In the genomic region with DNA sequence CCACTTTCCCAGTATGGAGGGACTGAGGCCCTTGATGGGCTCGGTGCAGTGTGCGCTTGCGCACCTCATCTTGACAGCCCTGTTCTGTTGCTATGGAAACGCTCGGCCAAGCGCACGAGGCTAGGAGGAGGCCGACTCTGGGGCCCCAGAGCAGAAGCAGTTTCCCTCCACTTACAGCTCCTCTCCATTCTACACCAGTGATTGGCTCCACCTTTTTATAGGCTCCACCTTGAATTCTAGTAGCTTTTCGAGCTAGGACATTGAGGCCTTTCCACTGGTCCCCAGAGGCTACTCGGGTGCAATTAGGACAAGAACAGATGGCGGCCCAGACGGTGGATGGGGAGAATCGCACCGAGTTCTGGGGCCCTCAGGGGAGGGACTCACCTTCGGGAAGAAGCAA, we compare ENCODE assay signal across 10 mouse cellular contexts. TPM values are rescaled to one million over a fixed set of nuclear protein-coding genes. Genes with fewer than 3 reads are reported as not detected.
DNase-seq lines count a peak whose midpoint lies in the region; ATAC-seq and TF ChIP-seq lines count a peak whose summit lies in the region.
"Had no signal": no experiment of that assay in that cellular context is flagged by ENCODE, and none has a peak within 500 bp of the region (broad histone marks: within the 10 kb centered on the region; RNA-seq: fewer than 3 reads in every experiment).

No protein-coding gene starts in this region.

- H3K27me3 ChIP-seq in lung, embryonic 14.5 days (ENCODE audit: insufficient read depth, low read length): peaks cover 62% of the 10 kb centered on the region
- 0 out of 2 replicates have a peak, but pooled peaks cover 13% of the 10 kb centered on the region for H3K27me3 ChIP-seq in neural tube, embryonic 15.5 days (replicated peaks)
- peaks cover 88% of the 10 kb centered on the region for H3K27me3 ChIP-seq in heart, embryonic 12.5 days (replicated peaks)

- no peak overlapping the region for H3K9ac ChIP-seq in lung, embryonic 14.5 days
- H3K9ac ChIP-seq in neural tube, embryonic 15.5 days (replicated peaks): peak overlapping the region; percentile 99
- no peak overlapping the region for H3K9ac ChIP-seq in heart, embryonic 12.5 days

- H3K27ac ChIP-seq in lung, embryonic 14.5 days (ENCODE audit: low read depth): no peak overlapping the region
- no peak overlapping the region for H3K27ac ChIP-seq in cortical plate, adult 2 months (ENCODE audit: insufficient read depth, low read length)
- H3K27ac ChIP-seq in neural tube, embryonic 15.5 days (replicated peaks): peak overlapping the region; percentile 96
- H3K27ac ChIP-seq in heart, embryonic 12.5 days (ENCODE audit: poor library complexity, severe bottlenecking): no peak overlapping the region

- H3K4me2 ChIP-seq in lung, embryonic 14.5 days: no peak overlapping the region
- peak overlapping the region; percentile 90 for H3K4me2 ChIP-seq in neural tube, embryonic 15.5 days
- no peak overlapping the region for H3K4me2 ChIP-seq in heart, embryonic 12.5 days

- no peaks in the 10 kb centered on the region for H3K9me3 ChIP-seq in lung, embryonic 14.5 days (ENCODE audit: low read depth, low read length)
- no peaks in the 10 kb centered on the region for H3K9me3 ChIP-seq in neural tube, embryonic 15.5 days (replicated peaks)
- H3K9me3 ChIP-seq in heart, embryonic 12.5 days (replicated peaks): no peaks in the 10 kb centered on the region

- H3K36me3 ChIP-seq in lung, embryonic 14.5 days (ENCODE audit: insufficient read depth): no peaks in the 10 kb centered on the region
- peaks cover 23% of the 10 kb centered on the region for H3K36me3 ChIP-seq in neural tube, embryonic 15.5 days
- H3K36me3 ChIP-seq in heart, embryonic 12.5 days: no peaks in the 10 kb centered on the region

- WGBS in lung, embryonic 14.5 days: under 1% methylated on average over 15 of the region's 15 CpGs
- under 1% methylated on average over 15 of the region's 15 CpGs for WGBS in neural tube, embryonic 15.5 days
- 3% methylated on average over 15 of the region's 15 CpGs for WGBS in heart, embryonic 12.5 days

- TF ChIP-seq POLR2A in cortical plate, adult 2 months (IDR thresholded peaks at IDR 0.05; ENCODE audit: extremely low read depth, insufficient read depth, low read length): 0 out of 2 replicates have a peak, but pooled peaks have one; percentile 12

- peak; percentile 69 for DNase-seq in lung, embryonic 14.5 days
- DNase-seq in lung, adult 18-20 months: no peak
- DNase-seq in induced T-regulatory cell, adult 2 months (ENCODE audit: low read depth): peak; percentile 48
- DNase-seq in adrenal gland, postnatal 10 days: no peak
- no peak for DNase-seq in gastrocnemius, postnatal 10 days

- no peak overlapping the region for H3K4me3 ChIP-seq in lung, embryonic 14.5 days (ENCODE audit: low read depth, low read length)
- peak overlapping the region; percentile 63 for H3K4me3 ChIP-seq in cortical plate, adult 2 months (ENCODE audit: insufficient read depth, low read length)
- peak overlapping the region; percentile 85 for H3K4me3 ChIP-seq in neural tube, embryonic 15.5 days (replicated peaks)
- no peak overlapping the region for H3K4me3 ChIP-seq in heart, embryonic 12.5 days

- peak; percentile 63 for ATAC-seq in lung, embryonic 14.5 days (ENCODE audit: insufficient read depth)
- ATAC-seq in neural tube, embryonic 15.5 days (ENCODE audit: low FRiP score): peak; percentile 62
- ATAC-seq in heart, embryonic 12.5 days (ENCODE audit: insufficient number of reproducible peaks, low FRiP score): no peak

- no peaks in the 10 kb centered on the region for H3K4me1 ChIP-seq in lung, embryonic 14.5 days (ENCODE audit: insufficient read depth)
- peaks cover 11% of the 10 kb centered on the region for H3K4me1 ChIP-seq in cortical plate, adult 2 months (ENCODE audit: control insufficient read depth, insufficient read depth, low read length)
- peaks cover 34% of the 10 kb centered on the region for H3K4me1 ChIP-seq in neural tube, embryonic 15.5 days
- H3K4me1 ChIP-seq in heart, embryonic 12.5 days (replicated peaks): peaks cover 12% of the 10 kb centered on the region

- no peak for TF ChIP-seq CTCF in lung, embryonic 14.5 days (IDR thresholded peaks at IDR 0.05; ENCODE audit: low read depth)
- no peak for TF ChIP-seq CTCF in cortical plate, adult 2 months (IDR thresholded peaks at IDR 0.05; ENCODE audit: extremely low read depth, insufficient read depth, low read length)

RNA-seq across cellular contexts. Expression of gene Mast1, which starts 2.3 kb away (rescaled TPM):
- 0.30 and 0.39 TPM in 2 replicates for polyA plus RNA-seq in lung, embryonic 14.5 days (2014; fragmentation: Nextera tagmentation; extraction: Ambion mirVana)
- 76.0 and 79.7 TPM in 2 replicates for polyA plus RNA-seq in cortical plate, adult 2 months (2012; rRNA removed)
- polyA plus RNA-seq in neural tube, embryonic 15.5 days (2015; fragmentation: Nextera tagmentation; extraction: Ambion mirVana): 60.7 and 74.7 TPM in 2 replicates
- total RNA-seq in adrenal gland, postnatal 10 days (2021): 1 to 10 TPM; 2.3 to 4.2 TPM
- total RNA-seq in gastrocnemius, postnatal 10 days (2021): under 1 TPM; 0.20 to 0.45 TPM
- polyA plus RNA-seq in heart, embryonic 12.5 days (2016; fragmentation: Nextera tagmentation; extraction: Ambion mirVana): 0.13 and 0.24 TPM in 2 replicates

RNA-seq across cellular contexts. Expression of gene Rtbdn, which starts 11.9 kb away (rescaled TPM):
- not detected in 2 replicates for polyA plus RNA-seq in lung, embryonic 14.5 days (2014; fragmentation: Nextera tagmentation; extraction: Ambion mirVana)
- polyA plus RNA-seq in cortical plate, adult 2 months (2012; rRNA removed): 6.0 and 6.1 TPM in 2 replicates
- 3.0 and 3.8 TPM in 2 replicates for polyA plus RNA-seq in neural tube, embryonic 15.5 days (2015; fragmentation: Nextera tagmentation; extraction: Ambion mirVana)
- under 1 TPM in 1 of 2 experiments, not detected in 1; 0.21 TPM for total RNA-seq in adrenal gland, postnatal 10 days (2021)
- total RNA-seq in gastrocnemius, postnatal 10 days (2021): not detected
- polyA plus RNA-seq in heart, embryonic 12.5 days (2016; fragmentation: Nextera tagmentation; extraction: Ambion mirVana): 0.20 and 0.31 TPM in 2 replicates

RNA-seq across cellular contexts. Expression of gene Dnase2a, which starts 26.5 kb away (rescaled TPM):
- polyA plus RNA-seq in lung, embryonic 14.5 days (2014; fragmentation: Nextera tagmentation; extraction: Ambion mirVana): 12.0 and 15.3 TPM in 2 replicates
- 6.1 and 6.7 TPM in 2 replicates for polyA plus RNA-seq in cortical plate, adult 2 months (2012; rRNA removed)
- polyA plus RNA-seq in neural tube, embryonic 15.5 days (2015; fragmentation: Nextera tagmentation; extraction: Ambion mirVana): 5.2 and 7.3 TPM in 2 replicates
- 10 to 100 TPM; 11.8 to 12.8 TPM for total RNA-seq in adrenal gland, postnatal 10 days (2021)
- 1 to 10 TPM; 5.7 to 6.2 TPM for total RNA-seq in gastrocnemius, postnatal 10 days (2021)
- 4.2 and 4.3 TPM in 2 replicates for polyA plus RNA-seq in heart, embryonic 12.5 days (2016; fragmentation: Nextera tagmentation; extraction: Ambion mirVana)

RNA-seq across cellular contexts. Expression of gene Klf1, which starts 33.1 kb away (rescaled TPM):
- polyA plus RNA-seq in lung, embryonic 14.5 days (2014; fragmentation: Nextera tagmentation; extraction: Ambion mirVana): 1.8 and 1.9 TPM in 2 replicates
- 0.23 and 0.35 TPM in 2 replicates for polyA plus RNA-seq in cortical plate, adult 2 months (2012; rRNA removed)
- polyA plus RNA-seq in neural tube, embryonic 15.5 days (2015; fragmentation: Nextera tagmentation; extraction: Ambion mirVana): 0.49 and 1.1 TPM in 2 replicates
- total RNA-seq in adrenal gland, postnatal 10 days (2021): 1 to 10 TPM; 2.6 to 4.3 TPM
- total RNA-seq in gastrocnemius, postnatal 10 days (2021): under 1 TPM in 1 of 2 experiments, not detected in 1; 0.84 TPM
- polyA plus RNA-seq in heart, embryonic 12.5 days (2016; fragmentation: Nextera tagmentation; extraction: Ambion mirVana): 12.1 and 17.9 TPM in 2 replicates
- total RNA-seq: layer of hippocampus, postnatal 10 days had no signal

RNA-seq across cellular contexts. Expression of gene Gm49661, which starts 34.4 kb away (rescaled TPM):
- polyA plus RNA-seq in lung, embryonic 14.5 days (2014; fragmentation: Nextera tagmentation; extraction: Ambion mirVana): not detected in 2 replicates
- polyA plus RNA-seq in cortical plate, adult 2 months (2012; rRNA removed): not detected in 2 replicates
- polyA plus RNA-seq in neural tube, embryonic 15.5 days (2015; fragmentation: Nextera tagmentation; extraction: Ambion mirVana): not detected in 2 replicates
- total RNA-seq in adrenal gland, postnatal 10 days (2021): 1 to 10 TPM in 1 of 2 experiments, not detected in 1; 1.1 TPM
- not detected for total RNA-seq in gastrocnemius, postnatal 10 days (2021)
- not detected in 2 replicates for polyA plus RNA-seq in heart, embryonic 12.5 days (2016; fragmentation: Nextera tagmentation; extraction: Ambion mirVana)
- total RNA-seq: layer of hippocampus, postnatal 10 days had no signal
- polyA plus RNA-seq: stomach, embryonic 16.5 days had no signal

Comparison
In these comparisons a context has a peak if more than half of its experiments do, and no peak if none do; other contexts are left out.
1. DNase-seq: peak in lung, embryonic 14.5 days (single experiment) and induced T-regulatory cell, adult 2 months (single experiment); none in lung, adult 18-20 months (0 of 2), adrenal gland, postnatal 10 days (single experiment) and gastrocnemius, postnatal 10 days (single experiment).
2. H3K4me3 ChIP-seq: peak in cortical plate, adult 2 months (single experiment) and neural tube, embryonic 15.5 days (single experiment); none in lung, embryonic 14.5 days (single experiment) and heart, embryonic 12.5 days (single experiment).
3. RNA of gene Mast1, which starts 2.3 kb away (polyA plus RNA-seq): 76.0 to 79.7 TPM in cortical plate, adult 2 months and 60.7 to 74.7 TPM in neural tube, embryonic 15.5 days; 0.30 to 0.39 TPM in lung, embryonic 14.5 days and 0.13 to 0.24 TPM in heart, embryonic 12.5 days; every median in the first group is over 10 times any median in the second.